Comparison of ENCODE assay signal across 7 mouse cellular contexts in the genomic region with DNA sequence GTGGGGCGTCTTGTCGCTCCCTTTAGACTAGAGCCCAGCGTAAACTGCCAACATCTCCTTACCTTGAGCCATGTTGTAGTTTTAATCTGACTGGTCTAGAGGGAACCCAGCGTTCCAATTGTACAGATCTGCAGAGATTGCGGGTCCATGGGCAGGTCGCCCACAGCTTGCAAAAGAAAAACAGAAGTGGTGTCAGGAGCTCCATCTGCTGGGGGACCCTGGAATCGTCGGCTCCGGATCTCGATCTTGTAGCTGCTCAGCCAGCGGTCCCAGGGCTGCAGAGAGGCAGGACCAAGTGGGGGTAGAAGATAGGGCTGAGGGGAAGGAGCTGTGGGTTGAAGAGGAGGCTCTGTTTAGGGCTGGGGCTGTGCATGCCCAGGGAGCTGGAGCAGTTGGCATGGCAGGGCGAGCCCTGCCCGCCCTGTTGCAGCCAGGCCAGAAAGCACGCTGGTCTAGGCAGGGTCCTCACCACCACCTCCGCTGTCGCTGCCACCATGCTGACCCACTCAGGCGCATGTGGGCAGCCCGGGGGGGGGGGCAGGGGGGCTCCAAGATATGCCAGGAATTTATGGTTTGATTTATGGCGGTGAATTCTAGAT. TPM values are rescaled to one million over a fixed set of nuclear protein-coding genes. Genes with fewer than 3 reads are reported as not detected.
DNase-seq lines count a peak whose midpoint lies in the region; ATAC-seq and TF ChIP-seq lines count a peak whose summit lies in the region.

No protein-coding gene starts in this region.

- H3K4me2 ChIP-seq in lung, embryonic 15.5 days = no peak overlapping the region

- no peak overlapping the region for H3K9ac ChIP-seq in lung, embryonic 15.5 days

- CTCF ChIA-PET in Patski (lab: Charles Lee) = interaction anchor here (0.8 kb wide), 1 partner anchor 61 kb away, joined by 3 read pairs; no protein-coding TSS in a partner anchor

- ATAC-seq in Patski = no peak
- ATAC-seq in lung, embryonic 15.5 days (ENCODE audit: borderline replicate concordance, extremely low read depth, low FRiP score, low TSS enrichment) = peak; percentile 14; the same call in 1 of the 2 replicates

- H3K27ac ChIP-seq in embryonic facial prominence, embryonic 10.5 days (replicated peaks) = no peak overlapping the region
- H3K27ac ChIP-seq in lung, embryonic 15.5 days = no peak overlapping the region

- H3K4me3 ChIP-seq in embryonic facial prominence, embryonic 10.5 days = no peak overlapping the region
- H3K4me3 ChIP-seq in lung, embryonic 15.5 days = no peak overlapping the region

- in situ Hi-C loops in Patski (cut with MboI; ENCODE audit: low pct_unique_long_range_greater_than_20kb) = no loop called here

- TF ChIP-seq CTCF in Patski (IDR thresholded peaks at IDR 0.05) = peak; percentile 38

- 61% methylated on average over 19 of the region's 19 CpGs for WGBS in embryonic facial prominence, embryonic 10.5 days
- WGBS in lung, embryonic 15.5 days = 51% methylated on average over 19 of the region's 19 CpGs

- H3K27me3 ChIP-seq in Patski = no peaks in the 10 kb centered on the region
- no peaks in the 10 kb centered on the region for H3K27me3 ChIP-seq in embryonic facial prominence, embryonic 10.5 days (replicated peaks; ENCODE audit: low read depth, poor library complexity, severe bottlenecking)
- H3K27me3 ChIP-seq in lung, embryonic 15.5 days = no peaks in the 10 kb centered on the region

- DNase-seq in left cerebral cortex, adult 18-20 months (ENCODE audit: low spot score in 2 of 2) = peak; percentile 47 to 48
- DNase-seq in left cerebral cortex, adult 11 months (ENCODE audit: low spot score) = no peak
- no peak for DNase-seq in Patski (ENCODE audit: low read depth, low spot score)
- peak; percentile 63 for DNase-seq in embryonic facial prominence, embryonic 10.5 days (ENCODE audit: low spot score)
- DNase-seq in kidney, adult 9 months = peak; percentile 77
- DNase-seq in right cerebral cortex, adult 18-20 months = peak; percentile 18

- H3K9me3 ChIP-seq in embryonic facial prominence, embryonic 10.5 days = peaks cover 5% of the 10 kb centered on the region; the same call in 1 of the 2 replicates
- no peaks in the 10 kb centered on the region for H3K9me3 ChIP-seq in lung, embryonic 15.5 days

- no peaks in the 10 kb centered on the region for H3K4me1 ChIP-seq in embryonic facial prominence, embryonic 10.5 days
- H3K4me1 ChIP-seq in lung, embryonic 15.5 days = no peaks in the 10 kb centered on the region

- POLR2A ChIA-PET in Patski (lab: Charles Lee) = no interaction called here

- H3K36me3 ChIP-seq in embryonic facial prominence, embryonic 10.5 days (replicated peaks) = no peaks in the 10 kb centered on the region
- H3K36me3 ChIP-seq in lung, embryonic 15.5 days = no peaks in the 10 kb centered on the region

RNA-seq across cellular contexts. Expression of a gene that starts 21.3 kb away (rescaled TPM):
- total RNA-seq in left cerebral cortex, adult 18-20 months (2021) = 1 to 10 TPM in 1 of 2 experiments, under 1 TPM in 1; 0.84 to 1.4 TPM
- 25.5 TPM for polyA plus RNA-seq in Patski (2021)
- polyA plus RNA-seq in embryonic facial prominence, embryonic 10.5 days (2016; fragmentation: Nextera tagmentation; extraction: Ambion mirVana) = 93.0 and 94.8 TPM in 2 replicates
- 98.0 and 99.3 TPM in 2 replicates for polyA plus RNA-seq in lung, embryonic 15.5 days (2015; fragmentation: Nextera tagmentation; extraction: Ambion mirVana)

Comparison
In these comparisons a context has a peak if more than half of its experiments do, and no peak if none do; other contexts are left out.
1. DNase-seq: peak in left cerebral cortex, adult 18-20 months (2 of 2), embryonic facial prominence, embryonic 10.5 days (single experiment), kidney, adult 9 months (single experiment) and right cerebral cortex, adult 18-20 months (single experiment); none in left cerebral cortex, adult 11 months (single experiment) and Patski (single experiment).